Mouse (Mus musculus) spleen, adult 2 months (tissue): ENCODE data around the gene Vti1a.

Experiments used
- CTCF ChIP-seq: fragments of 200-500 bp; IDR thresholded peaks from 2 replicates; pipeline ENCODE4 v1.5.1; 2011; ENCODE audit warnings: mild to moderate bottlenecking, inconsistent platforms; ENCODE audit not compliant: insufficient read depth, insufficient read length, insufficient replicate concordance; ENCODE audit errors: extremely low read depth
- POLR2A ChIP-seq: fragments of 200-500 bp; IDR thresholded peaks from 2 replicates; pipeline ENCODE4 v1.6.1; 2011; ENCODE audit warnings: low read depth, low read length, inconsistent platforms

GRCm38 (mm10) chr19:55561469-55561868 lies 245.4 kb downstream of the Vti1a start:
- TF ChIP-seq CTCF (no peak), POLR2A (no peak)
